Mouse (Mus musculus) erythroid progenitor cell, adult 5-6 weeks (primary cell): Measurements from ENCODE around the gene Palmd. TPM values are rescaled to one million over a fixed set of nuclear protein-coding genes. Genes with fewer than 3 reads are reported as not detected.

Experiments used
- ATAC-seq: replicated peaks from 2 replicates; pipeline ENCODE4 v1.8.0; 2016; ENCODE audit warnings: moderate number of reproducible peaks, mild to moderate bottlenecking, moderate TSS enrichment, inconsistent platforms; ENCODE audit not compliant: poor library complexity, low FRiP score, severe bottlenecking
- total RNA-seq, 2 experiments: library from RNA; stranded (forward) in 1 of 2; stranded (reverse) in 1 of 2; fragments of 150-400 nt in 1 of 2; fragments of 186-747, 209-891 nt in 1 of 2; gene quantifications; 2 replicates each; pipeline versions ENCODE4 v1.2.3 to v1.2.4; 2015 to 2017; ENCODE audit warnings: low replicate concordance in 2 of 2

Palmd gene
- total RNA-seq, 2 experiments from 2014 or later = not detected

- ATAC-seq = no peak
Observed at GRCm38 (mm10) chr3:116961354-116962142, 7.2 kb downstream of the Palmd start.

- no peak for ATAC-seq
Observed at GRCm38 (mm10) chr3:116960414-116960813, 8.4 kb downstream of the Palmd start.

DNA sequence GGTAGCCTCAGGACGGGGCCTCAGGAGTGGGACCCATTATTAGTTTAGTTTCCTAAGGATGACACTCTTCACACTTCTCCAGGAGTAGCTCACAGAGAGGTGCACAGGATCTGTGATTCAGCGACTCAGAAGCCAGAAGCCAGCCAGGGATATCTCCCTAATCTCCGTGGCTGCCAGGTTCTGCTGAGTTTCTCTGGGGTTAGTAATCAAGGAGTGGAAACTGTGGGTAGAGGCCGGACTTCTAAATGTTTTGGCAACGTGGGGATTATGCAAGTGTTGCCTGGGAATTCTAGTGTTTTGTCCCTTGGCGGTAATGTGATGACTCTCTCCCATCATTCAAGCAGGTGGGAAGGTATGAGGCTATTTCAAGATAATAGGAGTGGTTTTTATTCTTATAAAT, 13.7 kb downstream of the Palmd start:
- ATAC-seq = no peak

- ATAC-seq = no peak
Observed at GRCm38 (mm10) chr3:116953366-116953765, 15.4 kb downstream of the Palmd start.

DNA sequence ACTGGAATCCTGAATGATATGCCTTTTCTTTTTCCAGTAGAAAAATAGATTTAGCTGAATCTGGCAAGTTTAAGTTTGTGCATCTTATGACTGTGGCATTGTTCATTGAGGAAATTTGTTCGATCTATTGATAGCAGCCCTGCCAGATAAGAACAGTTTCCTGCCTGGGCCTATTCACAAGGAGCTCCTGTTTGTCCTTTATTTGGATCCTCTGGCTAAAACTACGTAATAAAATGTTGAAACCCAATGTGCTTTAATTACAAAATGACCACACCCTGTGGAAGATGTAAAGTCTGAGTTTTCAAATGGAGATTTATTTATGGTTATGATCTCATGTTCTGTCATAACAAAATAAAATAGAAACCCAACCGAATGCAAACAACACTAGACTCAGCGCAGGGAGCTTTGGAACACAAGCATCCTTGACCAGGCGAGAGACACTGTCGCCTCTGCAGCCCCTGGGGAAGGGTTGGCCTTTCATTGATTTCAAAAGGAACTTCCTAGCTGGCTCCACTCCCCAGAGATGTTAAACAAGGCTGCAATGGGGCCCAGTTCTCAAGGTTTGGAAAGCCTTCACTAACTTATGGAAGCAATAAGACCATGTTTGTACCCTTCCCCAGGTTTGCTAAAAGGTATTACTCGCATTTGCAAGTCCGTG, 16.4 kb downstream of the Palmd start:
- no peak for ATAC-seq

DNA sequence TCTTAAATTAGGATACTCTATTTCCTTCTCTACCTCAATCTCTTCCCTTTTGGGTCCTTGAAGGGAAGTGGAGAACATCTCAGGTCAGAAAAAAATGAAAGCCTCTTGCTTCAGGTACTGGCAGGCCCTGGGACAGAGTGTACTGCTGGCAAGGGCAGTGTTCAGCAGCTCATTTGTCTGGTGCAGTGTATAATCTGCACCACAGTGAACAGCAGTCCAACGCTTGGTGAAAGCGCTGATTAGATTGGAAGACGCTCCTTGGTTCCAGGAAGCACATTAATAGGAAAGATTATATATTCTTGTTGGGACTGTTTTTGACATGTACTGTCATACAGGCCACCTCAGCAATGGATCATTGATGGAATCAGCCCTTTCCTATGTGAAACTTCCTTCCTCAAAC, 17.3 kb downstream of the Palmd start:
- ATAC-seq = no peak

- no peak for ATAC-seq
Observed at GRCm38 (mm10) chr3:116950665-116951115, 18.1 kb downstream of the Palmd start.

- no peak for ATAC-seq
Observed at GRCm38 (mm10) chr3:116946476-116946875, 22.3 kb downstream of the Palmd start.

GRCm38 (mm10) chr3:116943422-116943821, 25.4 kb downstream of the Palmd start:
- no peak for ATAC-seq

DNA sequence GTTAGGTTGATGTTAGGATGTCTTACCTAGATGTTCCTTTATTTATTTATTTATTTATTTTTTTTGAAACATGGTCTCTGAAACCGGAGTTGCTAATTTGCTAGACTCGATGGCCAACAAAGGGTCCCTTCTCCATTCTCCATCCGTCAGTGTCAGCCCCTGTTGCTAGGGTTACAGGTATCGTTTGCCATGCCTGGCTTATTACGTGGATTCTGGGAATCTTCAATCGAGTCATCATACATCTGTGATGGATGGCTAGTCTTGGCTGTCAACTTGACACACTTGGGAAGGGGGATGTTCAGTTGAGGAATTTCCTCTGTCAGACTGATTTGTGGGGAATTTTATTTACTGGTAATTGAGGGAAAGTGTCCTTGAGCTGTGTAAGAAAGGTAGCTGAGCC, 26.0 kb downstream of the Palmd start:
- no peak for ATAC-seq

GRCm38 (mm10) chr3:116941559-116942117, 27.1 kb downstream of the Palmd start:
- ATAC-seq = no peak

GRCm38 (mm10) chr3:116940804-116941558, 27.8 kb downstream of the Palmd start:
- no peak for ATAC-seq

DNA sequence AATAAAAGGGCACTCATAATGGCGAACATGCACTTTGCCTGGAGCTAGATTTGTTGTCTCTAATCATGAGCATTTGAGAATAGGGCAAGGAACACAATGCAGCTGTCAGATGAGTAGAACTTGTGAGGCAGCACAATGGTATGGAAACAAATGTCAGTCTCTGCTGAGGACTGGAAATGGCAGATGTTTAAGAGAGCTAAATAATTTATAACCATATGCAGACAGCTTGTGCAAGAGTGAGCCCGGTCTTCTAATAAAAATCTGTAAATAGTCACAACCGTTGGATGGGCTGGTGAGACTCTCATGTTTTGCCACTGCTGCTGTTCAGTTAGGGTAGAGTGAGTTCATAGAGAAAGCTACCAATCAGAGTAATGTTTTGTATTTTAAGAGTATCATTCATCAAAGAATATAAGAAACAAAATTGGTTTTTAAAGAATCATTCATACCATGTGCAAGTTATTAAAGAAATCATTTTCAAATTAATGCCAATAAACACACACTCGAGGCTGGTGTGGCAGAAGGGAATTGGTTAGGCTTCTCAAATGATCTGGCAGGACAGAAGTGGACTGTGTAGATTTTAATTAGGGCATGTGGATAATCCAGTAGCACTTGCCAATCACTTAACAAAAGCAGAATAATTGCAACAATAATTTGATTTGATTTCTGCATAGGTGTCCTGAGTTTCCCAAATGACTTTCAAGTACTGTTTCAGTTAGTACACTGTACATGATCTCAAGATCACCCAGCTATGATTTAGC, 31.7 kb downstream of the Palmd start:
- ATAC-seq = no peak

DNA sequence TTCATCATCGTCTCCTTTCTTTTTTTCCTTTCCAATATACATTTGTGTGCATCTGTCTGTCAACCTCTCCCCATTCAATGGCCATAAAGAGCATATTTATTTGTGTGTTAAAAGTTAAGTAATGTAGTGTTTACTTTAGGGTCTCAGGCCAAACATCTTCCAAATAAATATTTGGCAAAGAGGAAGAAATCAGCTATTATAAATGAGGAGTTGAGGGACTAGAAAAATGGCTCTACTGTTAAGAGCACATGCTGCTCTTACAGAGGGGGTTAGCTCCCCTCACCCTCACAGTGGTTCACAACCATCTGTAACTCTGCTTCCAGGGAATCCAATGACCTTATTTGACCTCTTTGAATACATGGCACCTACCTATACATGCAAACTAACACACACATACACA, 35.6 kb downstream of the Palmd start:
- ATAC-seq = no peak

DNA sequence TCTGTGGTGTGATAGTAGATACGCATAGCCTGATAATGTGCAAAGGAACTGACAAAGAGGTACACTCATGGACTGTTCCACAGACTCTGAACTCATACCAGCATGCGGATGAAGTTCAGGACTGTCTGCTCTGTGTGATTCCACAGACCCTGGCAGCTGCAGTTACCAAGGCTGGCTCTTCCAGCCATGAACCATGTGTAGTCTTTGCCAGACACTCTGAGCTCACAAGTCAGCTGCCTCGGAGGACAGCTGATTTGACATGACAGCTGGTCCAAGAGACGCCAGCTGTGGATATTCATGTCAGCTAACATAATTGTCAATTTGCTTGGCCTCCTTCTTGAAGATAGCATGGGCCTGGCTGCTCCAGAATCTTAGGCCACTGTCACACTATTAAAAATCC, 39.8 kb downstream of the Palmd start:
- ATAC-seq = no peak

- no peak for ATAC-seq
Observed at GRCm38 (mm10) chr3:116923042-116923441, 45.7 kb downstream of the Palmd start.

- no peak for ATAC-seq
Observed at GRCm38 (mm10) chr3:116921535-116921934, 47.3 kb downstream of the Palmd start.

- no peak for ATAC-seq
Observed at GRCm38 (mm10) chr3:116917016-116917415, 51.8 kb downstream of the Palmd start.

- no peak for ATAC-seq
Observed at GRCm38 (mm10) chr3:116914931-116915330, 53.9 kb downstream of the Palmd start.

DNA sequence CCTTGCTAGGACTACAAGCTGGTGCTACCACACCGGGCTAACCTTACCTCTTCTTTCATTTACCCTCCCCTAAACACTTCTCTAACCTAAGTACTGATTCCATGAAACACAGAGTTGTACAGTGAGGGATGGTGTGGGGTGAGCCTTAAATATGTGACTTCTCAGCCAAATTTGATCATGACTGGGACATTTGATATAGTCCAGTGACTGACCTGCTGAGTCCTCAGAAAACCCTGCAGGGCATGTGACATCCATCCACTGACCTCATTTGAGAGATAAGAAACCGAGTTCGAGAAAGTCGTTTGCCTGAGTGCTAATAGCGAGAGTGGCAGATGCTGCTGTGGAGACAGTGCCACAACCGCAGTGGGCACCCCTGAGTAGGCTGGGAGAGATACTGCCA, 54.4 kb downstream of the Palmd start:
- ATAC-seq = no peak
